Mouse (Mus musculus) adrenal gland, adult 8-10 months (tissue): ENCODE measurements at regions not wholly inside any gene's neighbourhood (a gene's known extent, or its start where the extent isn't known, plus 50 kb on each side); places are given as distances from the start of the nearest gene placed in this dataset.

ENCODE experiments used
- DNase-seq: peaks from one replicate; pipeline ENCODE4 v3.0.0; 2022

GRCm38 (mm10) chr11:45058658-45059057 lies 441.5 kb downstream of the Ebf1 start:
- no peak for DNase-seq

- DNase-seq, result no peak
Measured at GRCm38 (mm10) chr11:45066592-45066991, 449.5 kb downstream of the Ebf1 start.

GRCm38 (mm10) chr11:45070280-45070679 lies 453.2 kb downstream of the Ebf1 start:
- no peak for DNase-seq

GRCm38 (mm10) chr11:45071195-45071594 lies 454.1 kb downstream of the Ebf1 start:
- no peak for DNase-seq

GRCm38 (mm10) chr11:45084506-45085037 lies 467.5 kb downstream of the Ebf1 start:
- no peak for DNase-seq

GRCm38 (mm10) chr11:45085145-45085544 lies 468.0 kb downstream of the Ebf1 start:
- DNase-seq, result no peak

GRCm38 (mm10) chr11:45087186-45087915 lies 470.2 kb downstream of the Ebf1 start:
- no peak for DNase-seq

GRCm38 (mm10) chr11:45088286-45088685 lies 471.2 kb downstream of the Ebf1 start:
- DNase-seq, result no peak

GRCm38 (mm10) chr11:45089561-45089960 lies 472.4 kb downstream of the Ebf1 start:
- no peak for DNase-seq

GRCm38 (mm10) chr11:45103498-45104336 lies 486.6 kb downstream of the Ebf1 start:
- DNase-seq, result no peak

- no peak for DNase-seq
Measured at GRCm38 (mm10) chr11:45116702-45117101, 499.6 kb downstream of the Ebf1 start.

- DNase-seq, result no peak
Measured at GRCm38 (mm10) chr11:45123276-45123675, 506.2 kb downstream of the Ebf1 start.

GRCm38 (mm10) chr11:45136781-45137180 lies 519.7 kb downstream of the Ebf1 start:
- DNase-seq, result no peak

- DNase-seq, result no peak
Measured at GRCm38 (mm10) chr11:45138351-45138975, 521.3 kb downstream of the Ebf1 start.

- no peak for DNase-seq
Measured at GRCm38 (mm10) chr11:45140490-45140889, 523.4 kb downstream of the Ebf1 start.

- DNase-seq, result no peak
Measured at GRCm38 (mm10) chr11:45154070-45154469, 537.0 kb downstream of the Ebf1 start.

GRCm38 (mm10) chr11:45154497-45154896 lies 537.4 kb downstream of the Ebf1 start:
- DNase-seq, result no peak

- no peak for DNase-seq
Measured at GRCm38 (mm10) chr11:45155782-45156181, 538.7 kb downstream of the Ebf1 start.

GRCm38 (mm10) chr11:45158282-45158681 lies 541.2 kb downstream of the Ebf1 start:
- DNase-seq, result no peak

- no peak for DNase-seq
Measured at GRCm38 (mm10) chr11:45160871-45161270, 543.8 kb downstream of the Ebf1 start.

- DNase-seq, result no peak
Measured at GRCm38 (mm10) chr11:45173546-45173945, 556.4 kb downstream of the Ebf1 start.

- DNase-seq, result no peak
Measured at GRCm38 (mm10) chr11:45174071-45174470, 557.0 kb downstream of the Ebf1 start.
